Mouse (Mus musculus) lung, adult 2 months (tissue): ENCODE measurements at regions not wholly inside any gene's neighbourhood (a gene's known extent, or its start where the extent isn't known, plus 50 kb on each side); places are given as distances from the start of the nearest gene placed in this dataset.

Experiments
- DNase-seq: peaks from one replicate; pipeline ENCODE4 v3.0.0; 2022
- H3K4me1 ChIP-seq: fragments of 200-500 bp; 2 replicates; pipeline ENCODE4 v1.6.1; 2011; ENCODE audit warnings: low read length; ENCODE audit not compliant: control insufficient read depth, insufficient read depth
- H3K4me3 ChIP-seq: fragments of 200-500 bp; replicated peaks from 2 replicates; pipeline ENCODE3; 2011; ENCODE audit warnings: low read depth, mild to moderate bottlenecking, control low read depth, low read length; ENCODE audit errors: extremely low read depth
- CTCF ChIP-seq: fragments of 200-500 bp; IDR thresholded peaks from 2 replicates; pipeline ENCODE4 v1.5.1; 2011; ENCODE audit warnings: mild to moderate bottlenecking, low read length, control low read depth; ENCODE audit not compliant: insufficient read depth
- POLR2A ChIP-seq: fragments of 200-500 bp; IDR thresholded peaks from 2 replicates; pipeline ENCODE4 v1.6.1; 2011; ENCODE audit warnings: low read depth, mild to moderate bottlenecking, control low read depth, low read length, borderline replicate concordance; ENCODE audit errors: extremely low read depth
- WGBS: fragments of 180-500 bp; shearing (Covaris S2); methylation state at CpG from one replicate; pipeline ENCODE4 v1.1.7; 2018; 5-methylcytosine and 5-hydroxymethylcytosine counted together

- TF ChIP-seq POLR2A (no peak), CTCF (no peak)
- WGBS = 49% methylated on average over 4 of the region's 4 CpGs
- H3K4me1 ChIP-seq = no peaks in the 10 kb centered on the region
- DNase-seq = no peak
- H3K4me3 ChIP-seq = no peak overlapping the region
Measured at GRCm38 (mm10) chr10:37378002-37378702, 239.4 kb upstream of the Marcks start.

GRCm38 (mm10) chr10:37377258-37378001 lies 238.7 kb upstream of the Marcks start:
- TF ChIP-seq CTCF (no peak), POLR2A (no peak)
- Histone ChIP-seq H3K4me3 (no peak overlapping the region), H3K4me1 (no peaks in the 10 kb centered on the region)
- no peak for DNase-seq
- 94% methylated on average over 1 of the region's 1 CpGs for WGBS

GRCm38 (mm10) chr10:37376172-37376571 lies 237.5 kb upstream of the Marcks start:
- TF ChIP-seq CTCF (no peak), POLR2A (no peak)
- 71% methylated on average over 1 of the region's 1 CpGs for WGBS

GRCm38 (mm10) chr10:37375648-37376047 lies 236.9 kb upstream of the Marcks start:
- no peak for TF ChIP-seq POLR2A
- no peak for TF ChIP-seq CTCF
- H3K4me3 ChIP-seq = no peak overlapping the region
- DNase-seq = no peak
- H3K4me1 ChIP-seq = no peaks in the 10 kb centered on the region
- 87% methylated on average over 1 of the region's 1 CpGs for WGBS

More at GRCm38 (mm10) chr10:37376172-37376571, 237.5 kb upstream of the Marcks start:
- no peaks in the 10 kb centered on the region for H3K4me1 ChIP-seq
- no peak for DNase-seq
- H3K4me3 ChIP-seq = no peak overlapping the region

- Histone ChIP-seq H3K4me1 (no peaks in the 10 kb centered on the region; the same call in 1 of the 2 replicates), H3K4me3 (no peak overlapping the region)
- no peak for TF ChIP-seq POLR2A
- TF ChIP-seq CTCF = no peak
- WGBS = 90% methylated on average over 5 of the region's 5 CpGs
- no peak for DNase-seq
Measured at GRCm38 (mm10) chr10:37368997-37369679, 230.4 kb upstream of the Marcks start.

- no peak for DNase-seq
- TF ChIP-seq POLR2A (no peak), CTCF (no peak)
- no peaks in the 10 kb centered on the region; the same call in 1 of the 2 replicates for H3K4me1 ChIP-seq
- 73% methylated on average over 4 of the region's 4 CpGs for WGBS
- no peak overlapping the region for H3K4me3 ChIP-seq
Measured at GRCm38 (mm10) chr10:37367796-37368195, 229.1 kb upstream of the Marcks start.

GRCm38 (mm10) chr10:37364506-37364905 lies 225.8 kb upstream of the Marcks start:
- no peak overlapping the region for H3K4me3 ChIP-seq
- H3K4me1 ChIP-seq = no peaks in the 10 kb centered on the region; the same call in 1 of the 2 replicates
- TF ChIP-seq CTCF (no peak), POLR2A (no peak)
- DNase-seq = no peak
- WGBS = 41% methylated on average over 4 of the region's 4 CpGs

- 86% methylated on average over 3 of the region's 3 CpGs for WGBS
- no peak for TF ChIP-seq CTCF
- no peak for DNase-seq
- no peaks in the 10 kb centered on the region; the same call in none of the 2 replicates for H3K4me1 ChIP-seq
- no peak overlapping the region for H3K4me3 ChIP-seq
Measured at GRCm38 (mm10) chr10:37360985-37361384, 222.3 kb upstream of the Marcks start.

GRCm38 (mm10) chr10:37358900-37359299 lies 220.2 kb upstream of the Marcks start:
- H3K4me1 ChIP-seq = no peaks in the 10 kb centered on the region; the same call in 1 of the 2 replicates
- H3K4me3 ChIP-seq = no peak overlapping the region
- no peak for TF ChIP-seq POLR2A
- no peak for TF ChIP-seq CTCF
- DNase-seq = no peak

GRCm38 (mm10) chr10:37358334-37358733 lies 219.6 kb upstream of the Marcks start:
- 79% methylated on average over 5 of the region's 5 CpGs for WGBS
- TF ChIP-seq POLR2A (no peak), CTCF (no peak)
- Histone ChIP-seq H3K4me1 (no peaks in the 10 kb centered on the region; the same call in 1 of the 2 replicates), H3K4me3 (no peak overlapping the region)
- no peak for DNase-seq
